Mouse (Mus musculus) cerebellum, adult 8-10 months (tissue): ENCODE data around the gene Smg6.
A peak's percentile ranks its signal among the peaks of the same experiment; 100 is the strongest.
"Not testable (repeated sequence)": the region's sequence is repeated elsewhere in the genome, so short reads cannot be mapped to it uniquely, and the experiment has no call there.

Source experiments
- DNase-seq: peaks from one replicate; pipeline ENCODE4 v3.0.0; 2022

Gene Smg6

DNA sequence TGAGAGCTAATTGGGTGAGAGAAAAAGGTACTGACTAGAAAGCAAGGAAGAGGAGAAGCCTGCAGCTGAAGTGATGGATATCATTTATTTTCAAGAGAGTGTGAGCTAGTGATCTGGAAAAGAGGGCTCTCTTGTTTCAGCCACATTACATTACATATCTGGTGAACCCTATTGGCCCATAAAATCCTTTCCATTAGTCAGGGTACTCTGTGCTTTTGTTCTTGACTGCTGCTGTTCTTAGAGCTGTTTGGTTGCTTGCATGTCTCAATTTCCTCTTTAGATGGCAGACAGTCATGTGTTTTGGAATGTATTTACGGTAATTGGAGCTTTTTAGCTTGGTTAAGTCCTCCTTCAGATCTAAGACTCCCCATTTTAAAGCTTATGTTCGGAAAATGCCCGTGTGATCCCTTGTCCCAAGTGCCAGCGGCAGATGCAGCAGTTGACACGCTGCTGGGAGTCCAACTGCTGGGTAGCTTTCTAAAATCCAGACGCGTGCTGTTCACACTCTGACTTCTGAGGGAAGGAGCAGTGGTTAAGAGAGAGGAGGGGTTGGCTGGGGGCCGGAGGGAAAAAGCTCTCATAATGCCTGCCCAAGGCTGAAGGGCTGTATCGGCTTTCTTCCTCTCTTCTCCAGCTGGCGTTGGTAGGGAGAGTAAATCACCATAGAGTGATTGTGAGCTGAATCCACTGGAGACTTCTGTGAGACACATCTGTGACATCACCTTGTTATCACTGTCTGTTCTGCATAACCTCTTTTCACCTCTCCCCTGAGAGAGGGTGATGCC is 75.4 kb downstream of the Smg6 start:
- DNase-seq, result no peak

DNA sequence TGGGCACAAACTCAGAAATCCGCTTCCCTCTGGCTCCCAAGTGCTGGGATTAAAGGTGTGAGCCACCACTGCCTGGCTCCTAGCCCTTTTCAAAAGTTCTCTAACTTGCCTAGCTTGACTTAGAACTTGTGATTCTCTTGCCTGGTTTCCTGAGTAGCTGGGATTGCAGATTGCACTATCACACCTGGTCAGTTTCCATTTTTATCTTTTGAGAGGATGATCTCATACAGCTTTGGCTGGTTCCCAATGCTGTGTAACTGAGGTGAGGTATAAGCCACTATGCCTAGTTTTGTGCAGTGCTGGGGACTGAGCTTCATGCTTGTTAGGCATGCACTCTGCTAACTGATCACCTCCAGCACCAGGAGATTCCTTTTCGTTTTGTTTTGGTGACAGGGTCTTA is 82.6 kb downstream of the Smg6 start:
- no peak for DNase-seq

- DNase-seq, result not testable (repeated sequence)
These were observed 83.9 kb downstream of the Smg6 start for GRCm38 (mm10) chr11:75009537-75009936.

DNA sequence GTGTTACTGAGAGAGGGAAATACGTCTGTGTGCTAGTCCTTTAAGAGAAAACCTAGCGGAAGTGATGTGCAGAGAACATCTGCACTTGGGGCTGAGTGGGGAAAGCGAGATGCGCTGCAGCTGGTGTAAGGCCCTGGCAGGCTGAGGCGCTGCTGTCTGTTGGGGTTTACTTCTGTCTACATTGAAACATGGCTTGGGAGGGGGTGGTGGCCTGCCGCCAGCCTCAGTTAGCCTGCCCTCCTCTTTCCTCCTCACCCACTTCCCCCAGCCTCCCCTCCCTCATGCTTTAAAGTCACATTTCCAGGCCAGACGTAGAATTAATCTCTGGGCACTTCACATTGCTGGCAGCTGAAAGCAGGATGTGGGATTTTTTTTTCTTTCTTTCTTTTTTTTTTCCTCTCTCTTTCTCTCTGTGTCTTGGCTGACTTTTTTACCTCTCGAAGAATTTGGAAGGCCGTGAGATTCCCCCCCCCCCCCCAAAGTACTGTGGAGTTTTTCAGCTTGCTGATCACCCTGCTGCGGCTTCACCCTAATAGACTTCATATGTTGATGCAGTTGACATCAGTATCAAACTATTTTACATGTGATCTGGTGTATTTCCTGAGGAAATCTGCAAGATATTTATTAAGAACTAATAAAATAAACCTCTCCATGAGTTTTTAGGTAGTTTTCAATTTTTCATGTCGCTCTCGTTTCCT is 87.5 kb downstream of the Smg6 start:
- no peak for DNase-seq

DNA sequence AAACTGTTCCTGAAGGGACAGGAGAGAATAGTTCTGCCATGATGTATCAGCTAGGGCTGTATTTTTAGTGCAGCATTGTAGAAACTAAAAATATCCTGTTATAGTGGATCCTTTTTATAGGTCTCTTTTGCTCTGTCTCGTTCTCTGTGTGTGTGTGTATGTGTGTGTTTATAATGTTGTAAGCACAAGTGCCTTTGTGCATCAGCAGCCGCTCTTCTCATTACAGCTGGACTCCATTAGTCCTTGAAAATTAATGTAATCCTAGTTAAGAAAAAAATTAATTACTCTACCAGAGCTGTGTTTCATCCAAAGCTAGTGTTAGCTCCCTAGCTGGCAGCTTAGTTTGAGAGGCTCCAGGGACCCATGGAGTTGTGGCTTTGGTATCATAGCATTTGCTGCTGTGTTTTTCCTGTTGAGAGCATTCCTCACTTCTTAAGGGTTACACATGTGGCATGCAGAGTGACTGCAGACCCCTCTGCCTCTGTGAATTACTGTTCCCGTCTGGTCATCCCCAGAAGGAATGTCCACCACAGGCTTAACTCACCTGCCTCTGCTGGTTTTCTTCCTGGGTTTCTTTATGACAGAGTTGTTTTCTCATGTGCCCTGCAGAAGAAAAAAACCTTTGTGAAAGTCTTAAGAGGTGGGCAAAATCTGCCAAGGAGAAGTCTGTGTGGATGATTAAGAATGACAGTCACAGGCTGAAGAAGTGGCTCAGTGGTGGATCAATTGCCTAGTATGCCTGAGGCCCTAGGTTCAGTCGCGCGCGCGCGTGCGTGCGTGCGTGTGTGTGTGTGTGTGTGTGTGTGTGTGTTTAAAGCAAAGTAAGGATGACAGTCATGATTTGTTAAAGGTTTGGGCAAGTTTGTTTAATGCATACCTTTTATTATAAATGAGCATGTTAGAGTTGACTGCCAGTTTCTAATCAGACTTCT is 88.4 kb downstream of the Smg6 start:
- no peak for DNase-seq

- DNase-seq, result peak; percentile 71
These were observed 89.2 kb downstream of the Smg6 start for GRCm38 (mm10) chr11:75014816-75015215.

- DNase-seq, result peak; percentile 38
These were observed 89.8 kb downstream of the Smg6 start for GRCm38 (mm10) chr11:75015453-75015871.

DNA sequence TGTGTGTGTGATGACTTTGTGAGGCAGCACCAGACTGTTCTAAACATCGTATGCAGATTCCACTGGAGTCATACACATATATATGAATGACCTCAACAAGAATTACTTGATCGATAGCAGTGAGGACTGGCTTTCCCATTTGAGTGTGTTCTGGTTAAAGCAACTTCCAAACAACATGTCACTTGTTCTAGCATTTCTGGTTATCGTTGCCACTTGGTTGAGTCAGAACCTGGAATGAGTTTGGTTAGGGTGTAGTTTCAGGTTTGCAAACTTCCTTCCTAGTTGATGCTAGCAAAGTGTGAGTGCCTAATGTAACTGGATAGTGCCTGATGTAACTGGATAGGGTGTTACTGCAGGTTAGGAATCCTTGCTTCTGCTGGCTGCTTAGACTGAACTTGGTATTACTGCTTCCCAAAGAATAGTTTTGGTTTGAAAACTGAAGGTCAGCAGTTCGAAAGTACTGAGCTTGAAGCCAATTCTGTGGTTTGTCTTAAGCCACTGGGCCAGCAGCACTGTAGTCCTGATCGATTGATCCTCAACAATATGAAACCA is 90.8 kb downstream of the Smg6 start:
- DNase-seq, result no peak

- no peak for DNase-seq
These were observed 92.2 kb downstream of the Smg6 start for GRCm38 (mm10) chr11:75017831-75018230.

- DNase-seq, result no peak
These were observed 101.4 kb downstream of the Smg6 start for GRCm38 (mm10) chr11:75026977-75027376.

GRCm38 (mm10) chr11:75027616-75028015 is 102.0 kb downstream of the Smg6 start:
- no peak for DNase-seq

- no peak for DNase-seq
These were observed 105.6 kb downstream of the Smg6 start for GRCm38 (mm10) chr11:75031251-75031650.

DNA sequence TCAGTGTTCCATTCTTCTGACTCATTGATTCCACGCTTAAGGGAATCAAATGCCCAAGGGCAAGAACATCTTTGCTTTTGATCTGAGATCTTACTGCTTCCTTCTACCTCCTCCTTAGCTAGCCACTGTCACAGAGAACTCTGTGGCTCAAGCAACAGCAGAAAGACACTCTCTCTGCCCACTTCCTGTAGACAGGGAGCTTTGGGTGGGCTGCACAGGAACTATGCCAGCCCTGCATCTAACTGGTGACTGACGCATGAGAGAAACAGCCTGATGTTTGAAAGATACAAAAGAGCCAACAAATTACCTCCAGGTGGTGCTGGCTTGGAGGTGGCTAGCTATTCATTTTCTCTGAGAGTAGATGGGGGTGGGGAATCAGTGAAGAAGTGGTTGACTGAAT is 107.3 kb downstream of the Smg6 start:
- no peak for DNase-seq

- no peak for DNase-seq
These were observed 108.0 kb downstream of the Smg6 start for GRCm38 (mm10) chr11:75033581-75034067.

GRCm38 (mm10) chr11:75034104-75034503 is 108.5 kb downstream of the Smg6 start:
- no peak for DNase-seq

DNA sequence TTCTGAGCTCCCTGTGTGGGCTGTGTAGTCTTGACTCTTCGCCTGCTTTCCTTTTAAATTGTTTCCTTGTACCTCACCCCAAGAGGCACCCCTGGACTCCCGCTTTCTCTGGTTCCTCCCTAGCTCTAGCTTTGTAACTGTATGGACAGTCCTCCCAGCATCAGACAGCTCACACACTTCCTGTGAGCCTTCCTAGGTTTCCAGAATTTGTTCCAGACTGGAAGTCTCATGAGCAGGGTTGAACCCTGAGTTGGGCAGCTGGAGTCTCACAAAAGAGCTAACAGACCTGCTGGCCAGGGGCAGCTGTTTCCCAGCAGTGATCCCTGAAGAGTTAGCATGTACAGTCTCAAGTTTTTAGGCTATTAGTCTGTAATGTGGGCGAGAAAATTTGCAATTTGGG is 118.7 kb downstream of the Smg6 start:
- no peak for DNase-seq

- DNase-seq, result no peak
These were observed 120.2 kb downstream of the Smg6 start for GRCm38 (mm10) chr11:75045822-75046221.

GRCm38 (mm10) chr11:75046638-75047037 is 121.0 kb downstream of the Smg6 start:
- no peak for DNase-seq

DNA sequence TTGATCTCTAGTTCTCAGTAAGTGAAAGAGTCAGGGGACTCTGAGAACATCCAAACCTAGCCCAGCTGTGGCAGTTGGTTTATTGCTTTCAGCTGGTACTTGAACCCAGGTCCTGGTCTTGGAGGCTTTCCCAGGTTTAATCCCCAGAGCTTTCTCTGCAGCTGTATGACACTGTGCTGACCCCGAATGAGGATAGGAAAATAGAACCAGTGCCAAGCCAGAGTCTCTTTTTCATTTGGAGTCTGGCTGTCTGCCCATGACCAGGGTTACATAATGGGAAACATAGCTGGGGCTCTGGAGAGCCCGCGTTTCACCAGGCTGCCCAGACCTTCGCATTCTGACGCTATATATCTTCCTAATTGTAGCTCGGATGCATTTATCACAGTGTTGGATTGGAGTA is 121.4 kb downstream of the Smg6 start:
- DNase-seq, result peak; percentile 64

DNA sequence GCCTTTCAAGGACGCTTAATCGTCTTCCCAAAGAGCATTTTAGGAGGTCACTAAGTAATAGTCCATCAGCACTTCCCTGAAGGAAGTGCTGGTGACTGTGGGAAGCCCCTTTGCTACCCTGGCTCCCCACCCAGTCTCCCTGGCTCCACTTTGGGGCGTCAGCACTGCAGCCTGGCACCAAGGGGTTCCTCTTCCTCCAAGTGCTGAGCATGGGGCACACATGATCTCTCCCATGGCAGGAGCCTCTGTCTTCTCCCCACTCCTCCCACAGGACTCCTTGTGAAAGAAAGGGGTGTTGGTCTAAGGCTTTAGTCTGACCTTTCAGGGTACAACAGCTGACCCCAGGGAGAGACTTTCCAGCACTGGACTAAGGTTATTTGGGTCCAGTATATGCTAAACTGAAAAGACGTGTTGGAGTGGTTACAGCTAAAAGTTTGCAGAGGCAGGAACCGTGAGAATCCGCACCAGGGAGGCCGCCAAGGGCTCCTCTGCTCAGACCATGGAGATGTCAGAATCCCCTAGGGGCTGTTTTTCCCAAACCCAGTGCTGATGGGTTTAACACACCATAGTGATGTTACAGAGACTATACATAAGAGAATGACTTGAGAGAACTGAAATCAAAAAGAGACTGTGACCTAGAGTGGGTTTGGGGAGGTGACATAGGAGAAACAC is 122.2 kb downstream of the Smg6 start:
- no peak for DNase-seq

DNA sequence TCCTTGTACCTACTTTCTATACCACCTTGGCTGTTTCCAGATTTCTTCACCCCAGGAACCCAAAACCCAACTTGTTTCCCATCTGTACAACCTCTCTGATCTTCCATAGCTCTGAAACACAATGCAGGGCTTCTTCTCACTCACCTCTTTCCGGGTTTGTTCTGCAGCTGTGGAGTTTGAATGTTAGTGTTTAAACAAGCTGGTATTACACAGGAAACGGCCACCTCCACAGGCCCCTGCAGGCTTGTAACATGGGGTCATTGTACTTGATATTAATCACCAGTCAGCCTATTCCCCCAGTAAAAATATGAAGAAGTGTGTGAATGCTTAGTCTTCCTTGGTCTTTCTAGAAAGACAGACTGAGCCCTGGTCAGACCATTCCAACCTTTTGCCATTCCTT is 123.5 kb downstream of the Smg6 start:
- no peak for DNase-seq

DNA sequence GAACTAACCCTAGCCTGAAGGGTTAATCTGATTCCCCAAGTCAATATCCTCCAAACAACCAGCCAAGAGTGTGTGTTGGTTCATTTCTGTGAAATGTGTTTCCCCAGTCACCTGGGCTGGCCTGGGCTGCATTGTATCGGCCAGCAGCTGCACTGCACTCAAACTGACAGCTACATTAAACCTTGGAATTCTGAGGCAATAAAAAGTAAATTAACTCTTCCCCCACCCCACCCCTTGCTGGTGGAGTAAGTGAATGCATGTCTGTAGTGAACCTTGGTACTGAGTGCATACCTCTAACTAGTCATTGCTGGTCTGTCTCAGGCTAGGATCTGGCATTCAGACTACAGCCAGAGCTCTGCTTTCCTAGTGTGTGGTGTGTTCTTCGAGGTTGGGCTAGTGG is 124.2 kb downstream of the Smg6 start:
- DNase-seq, result no peak
